Mouse (Mus musculus) frontal cortex, postnatal 10 days (tissue): Measurements from ENCODE around the gene Safb.

Experiments
- DNase-seq, 2 experiments: peaks; one replicate each; pipeline ENCODE4 v3.0.0; 2022; ENCODE audit warnings: low spot score in 2 of 2, mixed read lengths in 1 of 2

Gene Safb

GRCm38 (mm10) chr17:56647546-56647945 lies 62.9 kb downstream of the Safb start:
- no peak for DNase-seq

GRCm38 (mm10) chr17:56651801-56652200 lies 67.2 kb downstream of the Safb start:
- DNase-seq = no peak

GRCm38 (mm10) chr17:56654771-56655170 lies 70.1 kb downstream of the Safb start:
- no peak for DNase-seq

- DNase-seq = no peak
Measured at GRCm38 (mm10) chr17:56655311-56655710, 70.7 kb downstream of the Safb start.
